Mouse (Mus musculus) cerebellum, adult 2 months (tissue): ENCODE measurements at regions not wholly inside any gene's neighbourhood (a gene's known extent, or its start where the extent isn't known, plus 50 kb on each side); places are given as distances from the start of the nearest gene placed in this dataset.

Source experiments
- CTCF ChIP-seq: fragments of 200-500 bp; IDR thresholded peaks from 2 replicates; pipeline ENCODE4 v1.5.1; 2011; ENCODE audit warnings: low read depth, mild to moderate bottlenecking, control low read depth, low read length, moderate library complexity, borderline replicate concordance; ENCODE audit not compliant: insufficient read depth
- POLR2A ChIP-seq: fragments of 200-500 bp; IDR thresholded peaks from 2 replicates; pipeline ENCODE4 v1.6.1; 2011; ENCODE audit warnings: low read length, control low read depth, borderline replicate concordance; ENCODE audit not compliant: insufficient read depth

DNA sequence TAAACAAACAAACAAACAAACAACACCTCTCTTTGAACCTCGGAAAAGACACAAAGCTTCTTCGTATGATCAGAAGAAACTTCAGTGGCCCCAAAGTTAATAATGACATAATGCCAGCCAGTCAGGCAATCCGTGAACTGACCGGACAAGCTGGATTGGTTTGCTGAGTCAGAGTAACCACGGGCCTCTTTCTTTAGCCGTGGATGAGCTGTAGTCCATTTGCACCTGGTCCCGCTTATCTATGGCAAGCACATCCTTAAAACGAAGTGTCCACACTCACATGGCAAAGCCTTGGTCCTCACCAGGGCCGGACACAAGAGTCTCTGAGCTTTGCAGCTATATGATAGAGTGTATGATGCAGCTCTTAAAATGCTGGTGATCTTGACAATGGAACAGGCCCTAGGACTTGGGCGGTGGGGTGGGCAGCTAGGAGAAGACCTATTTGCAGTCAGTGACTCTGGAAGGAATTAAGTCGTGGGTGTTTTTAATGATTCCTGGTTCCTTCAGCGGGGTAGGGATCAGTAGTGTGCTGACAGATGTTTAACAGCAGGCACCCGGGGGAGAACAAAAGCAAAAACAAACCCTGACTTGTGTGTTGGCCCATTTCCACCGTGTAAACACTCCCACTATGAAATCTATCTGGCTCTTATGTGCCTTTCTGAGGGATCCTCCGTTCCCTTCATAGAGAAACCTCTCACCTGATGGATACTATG lies 53.6 kb upstream of the Dyrk2 start:
- TF ChIP-seq CTCF = no peak
- no peak for TF ChIP-seq POLR2A
